Mouse (Mus musculus): ENCODE results near the gene Ypel3. TPM values are rescaled to one million over a fixed set of nuclear protein-coding genes. Genes with fewer than 3 reads are reported as not detected.
A peak's percentile ranks its signal among the peaks of the same experiment; 100 is the strongest.

Gene Ypel3
- polyA plus RNA-seq, 1 experiment from 2014 or later, result 201 TPM

DNA sequence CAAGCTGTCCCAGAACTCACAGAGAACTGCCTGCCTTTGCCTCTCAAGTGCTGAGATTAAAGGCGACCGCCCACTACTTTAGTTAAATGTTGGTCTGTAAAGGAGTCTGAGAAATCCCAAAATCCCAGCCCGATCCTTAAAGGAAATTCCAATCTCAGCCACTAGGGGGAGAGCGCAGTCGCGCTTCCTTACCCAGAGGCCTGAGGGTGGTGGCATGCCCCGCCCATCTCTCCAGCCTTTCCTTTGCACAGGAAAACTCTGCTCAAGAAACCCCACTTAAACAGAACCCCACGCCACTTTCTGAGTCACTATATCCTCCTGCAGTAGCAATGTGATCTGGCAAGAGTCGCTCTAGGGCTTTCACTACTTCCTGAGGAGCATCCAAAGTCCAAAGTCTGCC lies 21.9 kb upstream of the Ypel3 start:
- H3K4me3 ChIP-seq, result 0 out of 2 replicates have a peak overlapping the region, but pooled peaks have one; percentile 3
- no peak for ATAC-seq (replicated peaks)
- no peaks in the 10 kb centered on the region for H3K9me3 ChIP-seq
- 1% methylated on average over 9 of the region's 9 CpGs for WGBS
- H3K36me3 ChIP-seq (replicated peaks), result no peaks in the 10 kb centered on the region
- no peaks in the 10 kb centered on the region for H3K27me3 ChIP-seq (replicated peaks)
- H3K4me1 ChIP-seq, result peaks cover 9% of the 10 kb centered on the region
- H3K9ac ChIP-seq, result no peak overlapping the region
- H3K27ac ChIP-seq, result no peak overlapping the region
- peak overlapping the region; percentile 14 for H3K4me2 ChIP-seq

DNA sequence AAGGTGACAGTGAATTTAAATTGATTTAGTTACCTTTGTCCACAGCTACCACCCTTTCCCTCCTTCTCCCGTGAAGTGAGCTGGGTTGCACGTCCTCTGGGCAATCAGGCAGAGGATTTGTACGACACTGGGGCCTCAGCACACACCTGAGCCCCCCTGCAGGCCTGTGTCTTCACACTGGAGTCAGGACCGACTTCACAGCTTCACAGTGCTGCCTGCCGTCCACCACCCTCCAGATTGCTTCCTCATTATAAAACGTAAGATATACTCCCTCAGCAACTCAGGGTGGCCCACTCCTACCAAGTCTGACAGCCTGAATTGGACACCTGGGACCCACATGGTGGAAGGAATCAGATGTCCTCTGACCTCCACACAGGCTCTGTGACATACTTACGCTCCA lies 18.2 kb upstream of the Ypel3 start:
- no peak for ATAC-seq (replicated peaks)
- no peak overlapping the region for H3K4me3 ChIP-seq
- H3K27me3 ChIP-seq (replicated peaks), result no peaks in the 10 kb centered on the region
- no peak overlapping the region for H3K9ac ChIP-seq
- H3K27ac ChIP-seq, result no peak overlapping the region; the same call in 1 of the 2 replicates
- no peaks in the 10 kb centered on the region for H3K9me3 ChIP-seq
- H3K4me2 ChIP-seq, result no peak overlapping the region
- peaks cover under 1% of the 10 kb centered on the region; the same call in 1 of the 2 replicates for H3K36me3 ChIP-seq (replicated peaks)
- H3K4me1 ChIP-seq, result peaks cover 39% of the 10 kb centered on the region
- 61% methylated on average over 7 of the region's 7 CpGs for WGBS

DNA sequence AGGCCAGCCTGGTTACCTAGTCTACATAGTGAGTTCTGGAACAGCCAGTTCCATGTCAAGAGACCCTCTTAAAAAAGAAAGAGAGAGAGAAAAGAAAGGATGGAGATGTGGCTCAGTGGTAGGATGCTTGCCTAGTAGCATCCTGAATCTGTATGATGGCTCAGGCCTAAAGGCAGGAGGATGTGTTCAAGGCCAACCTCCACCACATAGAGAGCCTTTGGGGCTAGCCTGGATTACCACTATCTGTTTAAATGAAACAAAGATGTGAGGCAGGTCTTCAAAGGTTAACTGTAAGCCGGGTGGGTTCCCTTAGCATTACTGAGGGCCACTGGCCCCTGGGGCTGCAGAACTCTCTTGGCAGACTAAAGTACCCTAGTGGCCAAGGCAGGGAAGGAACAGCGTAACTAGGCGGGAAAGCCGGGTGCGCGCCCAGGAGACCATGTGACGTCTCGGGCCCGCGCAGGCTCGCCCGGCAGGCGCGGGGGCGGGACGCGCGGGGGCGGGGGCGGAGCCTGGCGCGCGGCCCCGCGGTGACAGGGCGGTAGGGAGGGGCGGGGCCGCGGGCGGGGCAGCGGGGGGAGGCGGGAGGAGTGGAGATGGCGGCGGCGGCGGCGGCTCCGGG lies 17.6 kb upstream of the Ypel3 start, which contains the start of gene Mapk3:
Gene Mapk3, plus strand, starts transcription at position 552 of the 622 bp plus-strand sequence.
- Histone ChIP-seq H3K4me2 (peak within 1 kb of the TSS; percentile 78), H3K27me3 (replicated peaks) (no peaks in the 10 kb centered on the region), H3K4me3 (peak within 1 kb of the TSS; percentile 77), H3K9ac (peak within 1 kb of the TSS; percentile 80), H3K27ac (peak within 1 kb of the TSS; percentile 86), H3K9me3 (no peaks in the 10 kb centered on the region), H3K36me3 (replicated peaks) (peaks cover 6% of the 10 kb centered on the region; the same call in 1 of the 2 replicates), H3K4me1 (peaks cover 39% of the 10 kb centered on the region)
- WGBS, result 2% methylated on average over 34 of the region's 38 CpGs
- peak; percentile 67 for ATAC-seq (replicated peaks)

DNA sequence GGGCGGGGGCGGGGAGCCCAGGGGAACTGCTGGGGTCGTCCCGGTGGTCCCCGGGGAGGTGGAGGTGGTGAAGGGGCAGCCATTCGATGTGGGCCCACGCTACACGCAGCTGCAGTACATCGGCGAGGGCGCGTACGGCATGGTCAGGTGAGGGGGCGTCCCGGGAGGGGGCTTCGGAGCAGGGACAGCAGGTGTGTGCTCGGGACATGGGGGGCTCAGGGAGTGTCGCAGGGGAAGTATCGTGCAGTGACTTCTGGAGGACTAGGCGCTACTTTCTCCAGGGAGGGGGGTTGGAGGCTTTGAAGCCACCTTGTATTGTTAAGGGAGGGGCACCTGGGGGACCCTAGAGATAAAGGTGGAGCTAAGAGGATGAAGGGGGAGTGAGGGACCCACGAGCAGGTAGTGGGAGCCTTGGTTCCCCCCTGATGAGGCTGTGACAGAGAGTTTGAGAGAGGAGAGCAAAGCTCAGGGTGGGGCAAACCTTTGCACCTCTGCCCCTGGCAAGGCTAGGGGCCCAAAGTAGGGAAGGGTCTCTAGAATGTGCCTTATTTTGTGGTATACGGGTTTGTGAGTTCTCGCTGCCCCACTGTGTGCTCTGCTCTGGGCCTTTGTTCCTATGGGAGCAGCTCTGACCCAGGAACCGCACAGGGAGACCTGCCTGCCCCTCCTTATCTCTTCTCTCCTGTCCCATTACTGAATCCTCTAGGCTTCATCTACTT lies 16.9 kb upstream of the Ypel3 start:
- Histone ChIP-seq H3K4me2 (peak overlapping the region; percentile 78), H3K36me3 (replicated peaks) (peaks cover 13% of the 10 kb centered on the region), H3K27ac (peak overlapping the region; percentile 86), H3K27me3 (replicated peaks) (no peaks in the 10 kb centered on the region), H3K9me3 (no peaks in the 10 kb centered on the region), H3K9ac (peak overlapping the region; percentile 80), H3K4me3 (peak overlapping the region; percentile 77), H3K4me1 (peaks cover 35% of the 10 kb centered on the region)
- under 1% methylated on average over 22 of the region's 24 CpGs for WGBS
- peak; percentile 66 for ATAC-seq (replicated peaks)

DNA sequence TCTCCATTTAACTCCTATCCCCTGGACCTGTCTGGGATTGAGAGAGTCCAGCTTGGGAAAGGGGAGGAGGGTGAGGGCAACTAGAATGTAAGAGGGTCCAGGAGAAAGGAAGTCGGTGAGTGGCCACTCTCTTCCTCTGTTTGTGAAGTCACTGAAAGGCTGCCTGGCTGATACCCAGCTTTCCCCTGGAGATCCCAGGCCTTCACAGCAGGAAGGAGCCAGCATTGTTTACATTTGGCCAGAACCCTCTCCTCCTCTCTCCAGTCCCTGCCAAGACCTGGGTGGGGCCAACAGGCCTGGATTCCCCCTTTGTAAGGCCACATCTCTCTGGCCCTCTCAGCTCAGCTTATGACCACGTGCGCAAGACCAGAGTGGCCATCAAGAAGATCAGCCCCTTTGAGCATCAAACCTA lies 16.4 kb upstream of the Ypel3 start:
- no peaks in the 10 kb centered on the region for H3K27me3 ChIP-seq (replicated peaks)
- H3K4me1 ChIP-seq, result peaks cover 31% of the 10 kb centered on the region
- ATAC-seq (replicated peaks), result peak; percentile 22
- H3K9me3 ChIP-seq, result no peaks in the 10 kb centered on the region
- H3K4me3 ChIP-seq, result peak overlapping the region; percentile 77
- 13% methylated on average over 3 of the region's 3 CpGs for WGBS
- H3K27ac ChIP-seq, result peak overlapping the region; percentile 86
- peak overlapping the region; percentile 78 for H3K4me2 ChIP-seq
- H3K36me3 ChIP-seq (replicated peaks), result peaks cover 16% of the 10 kb centered on the region
- H3K9ac ChIP-seq, result peak overlapping the region; percentile 80

GRCm38 (mm10) chr7:126760956-126761355 lies 15.8 kb upstream of the Ypel3 start:
- peak overlapping the region; percentile 86 for H3K27ac ChIP-seq
- peak overlapping the region; percentile 80; the same call in 1 of the 2 replicates for H3K9ac ChIP-seq
- peaks cover 31% of the 10 kb centered on the region for H3K4me1 ChIP-seq
- peak overlapping the region; percentile 78 for H3K4me2 ChIP-seq
- H3K27me3 ChIP-seq (replicated peaks), result no peaks in the 10 kb centered on the region
- H3K9me3 ChIP-seq, result no peaks in the 10 kb centered on the region
- H3K4me3 ChIP-seq, result peak overlapping the region; percentile 77
- H3K36me3 ChIP-seq (replicated peaks), result peaks cover 16% of the 10 kb centered on the region
- WGBS, result 78% methylated on average over 4 of the region's 4 CpGs
- no peak for ATAC-seq (replicated peaks)

DNA sequence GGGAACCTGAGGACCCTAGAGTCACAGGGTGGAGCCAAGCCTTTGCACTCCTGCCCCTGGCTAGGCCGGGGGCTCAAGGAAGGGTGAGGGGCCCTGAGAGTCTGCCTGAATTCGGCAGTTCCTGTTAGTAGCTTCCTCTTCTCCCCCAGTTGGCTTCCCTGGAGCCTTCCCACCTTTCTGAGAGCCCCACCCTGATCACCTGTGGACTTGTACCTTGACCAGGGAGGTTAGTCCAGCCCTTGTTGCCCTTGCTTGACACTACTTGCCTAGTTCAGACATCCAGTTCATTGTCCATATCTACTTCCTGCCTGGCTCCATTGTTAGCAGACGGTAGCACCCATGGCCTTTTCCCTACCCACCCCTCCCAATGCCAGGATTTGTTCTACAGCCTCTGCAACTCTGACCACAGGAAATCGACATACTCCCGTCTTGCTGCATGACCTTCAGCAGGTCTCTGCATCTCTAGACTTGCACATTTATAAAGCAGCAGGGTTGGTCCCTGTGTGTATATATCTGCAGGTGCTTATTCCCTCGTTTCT lies 15.2 kb upstream of the Ypel3 start:
- H3K9me3 ChIP-seq, result no peaks in the 10 kb centered on the region
- WGBS, result 77% methylated on average over 6 of the region's 6 CpGs
- H3K4me2 ChIP-seq, result peak overlapping the region; percentile 78
- peaks cover 31% of the 10 kb centered on the region for H3K4me1 ChIP-seq
- H3K27ac ChIP-seq, result no peak overlapping the region
- peaks cover 16% of the 10 kb centered on the region for H3K36me3 ChIP-seq (replicated peaks)
- H3K27me3 ChIP-seq (replicated peaks), result no peaks in the 10 kb centered on the region
- peak overlapping the region; percentile 77; the same call in 1 of the 2 replicates for H3K4me3 ChIP-seq
- peak overlapping the region; percentile 80; the same call in 1 of the 2 replicates for H3K9ac ChIP-seq
- ATAC-seq (replicated peaks), result no peak

GRCm38 (mm10) chr7:126762471-126763008 lies 14.2 kb upstream of the Ypel3 start:
- Histone ChIP-seq H3K4me2 (peak overlapping the region; percentile 14; the same call in 1 of the 2 replicates), H3K9me3 (no peaks in the 10 kb centered on the region), H3K9ac (no peak overlapping the region), H3K4me1 (peaks cover 31% of the 10 kb centered on the region), H3K4me3 (no peak overlapping the region), H3K27ac (no peak overlapping the region), H3K27me3 (replicated peaks) (no peaks in the 10 kb centered on the region), H3K36me3 (replicated peaks) (peaks cover 24% of the 10 kb centered on the region)
- 68% methylated on average over 17 of the region's 17 CpGs for WGBS
- no peak for ATAC-seq (replicated peaks)

DNA sequence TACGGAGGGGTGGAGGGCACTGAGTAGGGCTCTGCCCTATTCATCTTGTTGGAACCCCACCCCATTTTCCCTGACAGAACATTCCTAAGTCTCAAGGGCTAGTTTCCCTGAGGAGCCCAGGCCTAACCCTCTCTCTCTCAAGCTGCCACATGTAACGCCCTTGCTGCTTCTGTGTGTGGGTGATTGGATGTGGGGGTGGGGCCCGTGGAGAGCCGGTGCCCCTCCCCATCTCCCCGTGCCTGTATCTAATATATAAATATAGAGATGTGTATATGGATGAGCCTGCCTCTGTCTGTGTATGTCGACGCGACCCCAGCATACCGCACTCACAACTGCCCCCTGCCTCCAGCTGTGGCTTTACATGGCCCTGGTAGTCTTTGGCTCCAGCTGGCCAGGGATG lies 11.2 kb upstream of the Ypel3 start:
- no peak for ATAC-seq (replicated peaks)
- Histone ChIP-seq H3K9ac (no peak overlapping the region), H3K4me3 (no peak overlapping the region), H3K27ac (no peak overlapping the region), H3K36me3 (replicated peaks) (peaks cover 33% of the 10 kb centered on the region), H3K9me3 (no peaks in the 10 kb centered on the region), H3K27me3 (replicated peaks) (no peaks in the 10 kb centered on the region), H3K4me2 (no peak overlapping the region), H3K4me1 (peaks cover 23% of the 10 kb centered on the region)
- WGBS, result 91% methylated on average over 9 of the region's 9 CpGs

DNA sequence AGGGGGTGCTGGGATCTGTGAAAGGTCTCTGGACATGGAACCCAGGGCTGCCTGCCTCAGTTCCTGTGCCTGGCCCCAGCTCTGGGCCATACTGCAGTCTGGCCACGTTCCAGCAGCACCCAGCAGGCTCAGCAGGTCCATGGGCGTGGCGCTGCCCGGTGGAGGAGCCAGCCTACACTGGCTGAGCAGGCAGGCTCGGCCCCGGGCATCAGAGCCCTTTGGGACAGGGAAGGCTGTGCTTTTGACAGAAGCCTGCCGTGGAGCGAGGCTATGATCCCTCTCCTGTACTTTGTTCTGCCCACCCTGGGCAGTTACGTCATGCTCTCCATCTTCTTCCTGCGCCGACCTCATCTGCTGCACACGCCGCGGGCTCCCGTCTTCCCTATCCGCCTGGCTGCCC lies 10.6 kb upstream of the Ypel3 start, which contains the start of gene Gdpd3:
Gene Gdpd3, plus strand, starts transcription at position 134 of the 400 bp plus-strand sequence.
- Histone ChIP-seq H3K4me3 (no peak within 1 kb of the TSS), H3K9me3 (no peaks in the 10 kb centered on the region), H3K4me2 (no peak within 1 kb of the TSS), H3K27me3 (replicated peaks) (no peaks in the 10 kb centered on the region), H3K4me1 (peaks cover 17% of the 10 kb centered on the region), H3K36me3 (replicated peaks) (peaks cover 33% of the 10 kb centered on the region), H3K27ac (no peak within 1 kb of the TSS), H3K9ac (no peak within 1 kb of the TSS)
- ATAC-seq (replicated peaks), result 0 out of 2 replicates have a peak, but pooled peaks have one; percentile 21
- WGBS, result 89% methylated on average over 16 of the region's 16 CpGs

GRCm38 (mm10) chr7:126767001-126767400 lies 9.8 kb upstream of the Ypel3 start:
- H3K9me3 ChIP-seq, result no peaks in the 10 kb centered on the region
- 96% methylated on average over 8 of the region's 8 CpGs for WGBS
- peaks cover 33% of the 10 kb centered on the region for H3K36me3 ChIP-seq (replicated peaks)

GRCm38 (mm10) chr7:126770784-126771183 lies 6.0 kb upstream of the Ypel3 start:
- Histone ChIP-seq H3K4me1 (peaks cover 4% of the 10 kb centered on the region), H3K27me3 (replicated peaks) (no peaks in the 10 kb centered on the region), H3K9ac (no peak overlapping the region), H3K27ac (no peak overlapping the region), H3K36me3 (replicated peaks) (peaks cover 17% of the 10 kb centered on the region), H3K4me3 (no peak overlapping the region), H3K9me3 (no peaks in the 10 kb centered on the region), H3K4me2 (no peak overlapping the region)
- WGBS, result 88% methylated on average over 11 of the region's 12 CpGs
- no peak for ATAC-seq (replicated peaks)

More at GRCm38 (mm10) chr7:126767001-126767400, 9.8 kb upstream of the Ypel3 start:
- ATAC-seq (replicated peaks), result no peak
- H3K4me3 ChIP-seq, result no peak overlapping the region
- no peak overlapping the region for H3K27ac ChIP-seq
- peaks cover 9% of the 10 kb centered on the region for H3K4me1 ChIP-seq
- no peak overlapping the region for H3K4me2 ChIP-seq
- H3K27me3 ChIP-seq (replicated peaks), result no peaks in the 10 kb centered on the region
- H3K9ac ChIP-seq, result no peak overlapping the region

Measured in midbrain, embryonic 15.5 days (tissue).